Mouse (Mus musculus) ES-E14 (cell line): Measurements from ENCODE around the gene Efcab12. TPM values are rescaled to one million over a fixed set of nuclear protein-coding genes. Genes with fewer than 3 reads are reported as not detected.

Source experiments
- DNase-seq: peaks from one replicate; pipeline ENCODE4 v3.0.0-alpha.2; 2013; ENCODE audit warnings: low read depth, low spot score
- H3K27ac ChIP-seq: 2 replicates; pipeline ENCODE4 v1.5.1; 2012; ENCODE audit warnings: low read depth, mild to moderate bottlenecking, low read length, moderate library complexity, mixed read lengths; ENCODE audit not compliant: poor library complexity, insufficient read depth, severe bottlenecking
- H3K36me3 ChIP-seq: 2 replicates; pipeline ENCODE4 v1.6.1; 2012; ENCODE audit warnings: mild to moderate bottlenecking, low read length, moderate library complexity, mixed read lengths; ENCODE audit not compliant: control insufficient read depth, poor library complexity, insufficient read depth, severe bottlenecking
- H3K4me1 ChIP-seq, 2 experiments: fragments of 150-350 bp in 1 of 2; sonication (generic) in 1 of 2; 2 replicates each; pipeline ENCODE4 v1.6.1; 2012; ENCODE audit warnings: low read length in 2 of 2, mild to moderate bottlenecking in 1 of 2, mixed read lengths in 1 of 2; ENCODE audit not compliant: control insufficient read depth in 2 of 2, insufficient read depth in 2 of 2, poor library complexity in 1 of 2
- H3K4me3 ChIP-seq, 2 experiments: fragments of 150-350 bp in 1 of 2; sonication (generic) in 1 of 2; 2 replicates each; pipeline ENCODE4 v1.5.1; 2012; ENCODE audit warnings: low read length in 2 of 2, low read depth in 1 of 2, mild to moderate bottlenecking in 1 of 2, mixed read lengths in 1 of 2; ENCODE audit not compliant: insufficient read depth in 1 of 2, poor library complexity in 1 of 2, severe bottlenecking in 1 of 2
- H3K9ac ChIP-seq: 2 replicates; pipeline ENCODE4 v1.6.1; 2012; ENCODE audit warnings: low read depth, mild to moderate bottlenecking, low read length, mixed read lengths; ENCODE audit not compliant: poor library complexity, insufficient read depth, severe bottlenecking
- H3K9me3 ChIP-seq: fragments of 150-350 bp; sonication (generic); 2 replicates; pipeline ENCODE4 v1.6.1; 2012; ENCODE audit warnings: low read depth, mild to moderate bottlenecking, low read length; ENCODE audit not compliant: control insufficient read depth, insufficient read depth
- CHD2 ChIP-seq: IDR thresholded peaks from 2 replicates; pipeline ENCODE4 v1.6.1; 2014; ENCODE audit warnings: mild to moderate bottlenecking, low read depth, low read length, inconsistent platforms
- HCFC1 ChIP-seq: IDR thresholded peaks from 2 replicates; pipeline ENCODE4 v1.6.1; 2012; ENCODE audit warnings: low read length, inconsistent platforms, borderline replicate concordance; ENCODE audit not compliant: insufficient read depth
- MAFK ChIP-seq: IDR thresholded peaks from 2 replicates; pipeline ENCODE4 v1.6.1; 2014; ENCODE audit warnings: mild to moderate bottlenecking, low read depth, low read length, inconsistent platforms; ENCODE audit not compliant: insufficient read depth
- ZC3H11A ChIP-seq: IDR thresholded peaks from 2 replicates; pipeline ENCODE4 v1.6.1; 2012; ENCODE audit warnings: low read depth, mild to moderate bottlenecking, inconsistent platforms, low read length, borderline replicate concordance
- ZNF384 ChIP-seq: IDR thresholded peaks from 2 replicates; pipeline ENCODE4 v1.6.1; 2012; ENCODE audit warnings: low read depth, low read length, inconsistent platforms
- in situ Hi-C, 2 experiments: fragments of 600-800 bp; cut with MboI; formaldehyde crosslinking; loops; one replicate each; pipeline ENCODE4 v1.15.1; 2025; ENCODE audit warnings: low sequenced_read_pairs in 2 of 2, inconsistent platforms in 1 of 2; ENCODE audit not compliant: unreplicated experiment in 2 of 2
- total RNA-seq: library from RNA; depleted of rRNA; stranded (reverse); fragments of 300-350 nt; gene quantifications from 2 replicates; pipeline ENCODE4 v1.2.3, GENCODE M21; 2012

Efcab12 gene
- total RNA-seq, 1 experiment: 1.3 TPM

DNA sequence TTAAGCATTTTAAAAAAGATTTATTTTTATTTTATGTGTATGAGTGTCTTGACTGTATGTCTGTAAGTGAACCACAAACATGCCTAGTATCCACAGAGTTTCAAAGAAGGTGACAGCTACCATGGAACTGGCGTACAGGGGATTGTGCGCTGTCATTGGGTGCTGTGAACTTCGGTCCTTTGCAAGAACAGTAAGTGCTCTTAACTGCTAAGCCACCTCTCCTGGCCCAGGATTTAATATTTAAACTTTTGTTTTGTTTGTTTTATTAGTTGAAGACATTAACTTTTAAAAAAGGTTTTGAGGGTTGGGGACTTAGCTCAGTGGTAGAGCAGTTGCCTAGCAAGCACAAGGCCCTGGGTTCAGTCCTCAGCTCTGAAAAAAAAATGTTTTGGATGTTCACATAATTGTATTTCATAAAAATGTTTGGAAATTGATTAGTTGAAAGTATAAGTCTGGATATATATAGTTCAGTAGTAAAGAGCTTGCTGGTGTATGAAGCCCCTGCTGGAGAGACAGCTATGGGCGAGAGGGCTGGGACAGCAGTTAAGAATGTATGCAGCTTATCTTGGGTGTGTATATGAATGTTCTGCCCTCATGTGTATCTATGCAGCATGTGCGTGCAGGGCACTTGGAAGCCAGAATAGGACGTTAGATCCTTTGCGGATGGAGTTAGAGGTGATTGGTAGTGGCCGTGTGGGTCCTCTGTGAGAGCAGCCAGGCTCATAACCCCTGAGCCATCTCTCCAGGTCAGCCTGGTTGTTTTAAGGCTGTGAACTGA lies 16.8 kb downstream of the Efcab12 start:
- in situ Hi-C loops: no loop called here
- no peaks in the 10 kb centered on the region for H3K4me1 ChIP-seq
- no peaks in the 10 kb centered on the region for H3K36me3 ChIP-seq
- no peak overlapping the region for H3K9ac ChIP-seq
- no peak overlapping the region for H3K4me3 ChIP-seq
- H3K27ac ChIP-seq: no peak overlapping the region
- H3K9me3 ChIP-seq: no peaks in the 10 kb centered on the region
- no peak for DNase-seq
- TF ChIP-seq CHD2: no peak
- no peak for TF ChIP-seq ZNF384
- no peak for TF ChIP-seq HCFC1
- no peak for TF ChIP-seq MAFK
- TF ChIP-seq ZC3H11A: no peak

GRCm38 (mm10) chr6:115818129-115818528 lies 20.1 kb downstream of the Efcab12 start:
- TF ChIP-seq ZC3H11A (no peak), CHD2 (no peak), HCFC1 (no peak), ZNF384 (no peak)
- Histone ChIP-seq H3K36me3 (no peaks in the 10 kb centered on the region), H3K4me1 (no peaks in the 10 kb centered on the region; a peak in 2 of 4 replicates), H3K27ac (no peak overlapping the region), H3K9me3 (no peaks in the 10 kb centered on the region), H3K9ac (no peak overlapping the region), H3K4me3 (no peak overlapping the region)
- DNase-seq: no peak
- in situ Hi-C loops: no loop called here

DNA sequence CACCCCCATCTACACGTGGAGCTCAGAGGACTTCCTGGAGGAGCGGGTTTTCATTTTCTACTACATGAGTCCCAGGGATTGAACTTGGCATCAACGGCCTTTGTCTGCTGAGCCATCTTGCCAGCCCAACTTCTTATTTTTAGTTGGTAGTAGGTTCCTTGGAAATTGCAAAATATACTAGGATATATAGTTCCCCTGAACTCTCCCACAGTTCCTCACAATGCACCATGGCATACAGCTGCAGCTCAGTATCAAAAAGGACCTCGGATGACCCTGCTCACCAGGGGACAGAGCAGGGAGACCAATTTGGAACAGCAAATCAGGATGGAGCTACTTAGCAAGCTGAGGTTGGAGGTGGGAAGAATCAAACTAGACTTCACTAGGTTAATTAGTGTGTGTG lies 23.2 kb downstream of the Efcab12 start:
- in situ Hi-C loops: no loop called here
- no peaks in the 10 kb centered on the region for H3K9me3 ChIP-seq
- no peak overlapping the region for H3K9ac ChIP-seq
- H3K36me3 ChIP-seq: no peaks in the 10 kb centered on the region
- TF ChIP-seq ZNF384: no peak
- no peak for TF ChIP-seq HCFC1
- TF ChIP-seq CHD2: no peak
- peaks cover 0 to 8% of the 10 kb centered on the region in 2 experiments; a peak in 2 of 4 replicates for H3K4me1 ChIP-seq
- no peak for DNase-seq
- no peak overlapping the region for H3K4me3 ChIP-seq
- H3K27ac ChIP-seq: no peak overlapping the region

GRCm38 (mm10) chr6:115814104-115814503 lies 24.1 kb downstream of the Efcab12 start:
- DNase-seq: peak; percentile 47
- in situ Hi-C loops: no loop called here
- H3K4me1 ChIP-seq: peaks cover 0 to 8% of the 10 kb centered on the region in 2 experiments; a peak in 2 of 4 replicates
- no peak overlapping the region for H3K27ac ChIP-seq
- H3K4me3 ChIP-seq: no peak overlapping the region
- no peak for TF ChIP-seq CHD2
- TF ChIP-seq ZNF384: no peak
- no peaks in the 10 kb centered on the region for H3K36me3 ChIP-seq
- no peaks in the 10 kb centered on the region for H3K9me3 ChIP-seq
- H3K9ac ChIP-seq: no peak overlapping the region

- no peak for DNase-seq
- H3K36me3 ChIP-seq: peaks cover 17% of the 10 kb centered on the region
- no peak overlapping the region for H3K27ac ChIP-seq
- in situ Hi-C loops: no loop called here
- TF ChIP-seq ZNF384: no peak
- TF ChIP-seq MAFK: no peak
- no peak for TF ChIP-seq ZC3H11A
- peaks cover 0 to 8% of the 10 kb centered on the region in 2 experiments; a peak in 2 of 4 replicates for H3K4me1 ChIP-seq
- H3K9me3 ChIP-seq: no peaks in the 10 kb centered on the region
- H3K4me3 ChIP-seq: no peak overlapping the region
- no peak overlapping the region for H3K9ac ChIP-seq
These were observed 26.6 kb downstream of the Efcab12 start for GRCm38 (mm10) chr6:115811606-115812005.
